Mouse (Mus musculus): ENCODE results near the gene Itgb4.

DNA sequence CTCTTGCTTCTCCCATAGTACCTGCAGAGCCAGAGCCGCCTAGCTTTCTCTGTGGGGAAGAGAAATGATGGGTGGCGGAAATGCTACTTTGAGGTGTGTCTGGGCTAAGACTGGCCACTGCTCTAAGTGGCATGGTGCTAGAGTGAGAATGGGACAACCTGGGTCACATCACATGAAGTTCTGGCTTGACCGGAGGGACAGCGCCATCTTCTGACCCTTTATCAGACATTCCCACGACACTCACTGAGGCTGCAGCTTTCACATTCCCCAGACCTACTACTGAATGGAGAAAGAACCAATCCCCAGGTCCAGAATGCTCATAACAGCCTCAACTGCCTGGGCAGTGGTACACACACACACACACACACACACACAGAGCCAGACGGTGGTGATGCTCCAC is 43.6 kb downstream of the Itgb4 start:
- peak; percentile 82 for TF ChIP-seq CTCF (IDR thresholded peaks at IDR 0.05; ENCODE audit: borderline replicate concordance, insufficient read depth, low read depth, low read length)
- no peak for TF ChIP-seq POLR2A (IDR thresholded peaks at IDR 0.05; ENCODE audit: borderline replicate concordance, insufficient read depth, low read length)

Measured in cerebellum, adult 2 months (tissue).